Mouse (Mus musculus): ENCODE measurements at regions not wholly inside any gene's neighbourhood (a gene's known extent, or its start where the extent isn't known, plus 50 kb on each side); places are given as distances from the start of the nearest gene placed in this dataset.
"Not testable (repeated sequence)": the region's sequence is repeated elsewhere in the genome, so short reads cannot be mapped to it uniquely, and the experiment has no call there.

DNA sequence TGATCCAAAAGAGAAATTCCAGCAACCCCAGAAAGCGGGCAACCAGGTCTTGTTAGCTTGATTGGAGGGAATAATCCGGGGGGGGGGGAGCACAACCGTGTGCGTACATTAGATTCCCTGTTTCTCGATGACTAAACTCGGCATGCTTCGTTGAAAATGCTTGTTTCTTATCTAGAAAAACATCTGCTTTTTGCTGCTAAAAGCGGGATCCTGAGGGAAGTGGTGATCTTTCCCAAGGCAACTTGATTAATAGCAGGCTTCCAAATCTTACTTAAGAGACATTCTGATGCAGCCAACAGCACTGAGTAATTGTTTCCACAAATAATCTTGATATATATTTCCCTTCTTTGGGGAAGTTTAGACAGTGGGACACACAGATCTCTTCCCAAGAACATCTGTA is 338.0 kb upstream of the Pkdcc start:
- 92% methylated on average over 8 of the region's 8 CpGs for WGBS
- Histone ChIP-seq H3K27ac (replicated peaks; ENCODE audit: low read depth, low read length) (no peak overlapping the region), H3K9ac (replicated peaks; ENCODE audit: low read length) (no peak overlapping the region), H3K4me2 (ENCODE audit: low read length) (no peak overlapping the region), H3K4me1 (ENCODE audit: control insufficient read depth, insufficient read depth, low read length) (no peaks in the 10 kb centered on the region), H3K4me3 (replicated peaks; ENCODE audit: low read depth, low read length) (no peak overlapping the region), H3K27me3 (ENCODE audit: control insufficient read depth, insufficient read depth, low read length) (no peaks in the 10 kb centered on the region), H3K36me3 (ENCODE audit: control insufficient read depth, insufficient read depth, low read length) (no peaks in the 10 kb centered on the region), H3K9me3 (ENCODE audit: control insufficient read depth, low read length) (no peaks in the 10 kb centered on the region)
- ATAC-seq (ENCODE audit: low FRiP score, low TSS enrichment), result no peak
- DNase-seq, result no peak

GRCm38 (mm10) chr17:82900602-82901001 is 314.5 kb upstream of the Pkdcc start:
- Histone ChIP-seq H3K9ac (replicated peaks; ENCODE audit: low read length) (no peak overlapping the region), H3K9me3 (ENCODE audit: control insufficient read depth, low read length) (no peaks in the 10 kb centered on the region), H3K4me2 (ENCODE audit: low read length) (no peak overlapping the region), H3K27ac (replicated peaks; ENCODE audit: low read depth, low read length) (no peak overlapping the region), H3K4me1 (ENCODE audit: control insufficient read depth, insufficient read depth, low read length) (no peaks in the 10 kb centered on the region), H3K27me3 (ENCODE audit: control insufficient read depth, insufficient read depth, low read length) (no peaks in the 10 kb centered on the region), H3K4me3 (replicated peaks; ENCODE audit: low read depth, low read length) (no peak overlapping the region), H3K36me3 (ENCODE audit: control insufficient read depth, insufficient read depth, low read length) (no peaks in the 10 kb centered on the region)
- ATAC-seq (ENCODE audit: low FRiP score, low TSS enrichment) (no peak), DNase-seq (no peak)
- 37% methylated on average over 2 of the region's 2 CpGs for WGBS

- WGBS, result 69% methylated on average over 9 of the region's 9 CpGs
- no peaks in the 10 kb centered on the region for H3K36me3 ChIP-seq (ENCODE audit: control insufficient read depth, insufficient read depth, low read length)
Observed at GRCm38 (mm10) chr17:82901098-82901891, 313.8 kb upstream of the Pkdcc start.

GRCm38 (mm10) chr17:82904961-82905360 is 310.1 kb upstream of the Pkdcc start:
- ATAC-seq (ENCODE audit: low FRiP score, low TSS enrichment) (no peak), DNase-seq (no peak)
- WGBS, result 88% methylated on average over 2 of the region's 2 CpGs
- Histone ChIP-seq H3K27me3 (ENCODE audit: control insufficient read depth, insufficient read depth, low read length) (no peaks in the 10 kb centered on the region), H3K9me3 (ENCODE audit: control insufficient read depth, low read length) (no peaks in the 10 kb centered on the region), H3K36me3 (ENCODE audit: control insufficient read depth, insufficient read depth, low read length) (no peaks in the 10 kb centered on the region), H3K4me1 (ENCODE audit: control insufficient read depth, insufficient read depth, low read length) (no peaks in the 10 kb centered on the region), H3K4me2 (ENCODE audit: low read length) (no peak overlapping the region), H3K27ac (replicated peaks; ENCODE audit: low read depth, low read length) (no peak overlapping the region), H3K4me3 (replicated peaks; ENCODE audit: low read depth, low read length) (no peak overlapping the region), H3K9ac (replicated peaks; ENCODE audit: low read length) (no peak overlapping the region)

More at GRCm38 (mm10) chr17:82901098-82901891, 313.8 kb upstream of the Pkdcc start:
- Histone ChIP-seq H3K27ac (replicated peaks; ENCODE audit: low read depth, low read length) (no peak overlapping the region), H3K4me1 (ENCODE audit: control insufficient read depth, insufficient read depth, low read length) (no peaks in the 10 kb centered on the region), H3K4me3 (replicated peaks; ENCODE audit: low read depth, low read length) (no peak overlapping the region), H3K9me3 (ENCODE audit: control insufficient read depth, low read length) (no peaks in the 10 kb centered on the region), H3K4me2 (ENCODE audit: low read length) (no peak overlapping the region), H3K27me3 (ENCODE audit: control insufficient read depth, insufficient read depth, low read length) (no peaks in the 10 kb centered on the region), H3K9ac (replicated peaks; ENCODE audit: low read length) (no peak overlapping the region)
- ATAC-seq (ENCODE audit: low FRiP score, low TSS enrichment) (no peak), DNase-seq (no peak)

DNA sequence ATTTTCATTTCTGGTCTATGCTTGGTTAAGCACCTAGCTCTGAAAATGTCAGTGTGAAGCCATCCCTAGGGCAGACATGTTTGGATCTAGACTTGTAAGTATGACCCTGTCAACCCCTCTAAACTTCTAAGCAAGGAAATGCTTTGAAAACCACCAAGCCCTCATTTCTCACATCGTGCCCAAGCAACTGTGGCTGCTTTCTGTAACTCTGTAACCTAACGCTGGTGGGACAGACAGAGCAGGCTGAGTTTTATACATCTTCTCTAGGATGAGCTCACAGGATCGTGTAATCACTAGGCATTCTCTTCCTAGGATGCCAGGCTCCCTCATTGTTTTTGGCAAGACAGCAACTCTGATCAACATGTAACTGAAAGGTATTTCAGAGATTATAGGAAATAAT is 309.6 kb upstream of the Pkdcc start:
- DNase-seq (no peak), ATAC-seq (ENCODE audit: low FRiP score, low TSS enrichment) (no peak)
- Histone ChIP-seq H3K4me1 (ENCODE audit: control insufficient read depth, insufficient read depth, low read length) (no peaks in the 10 kb centered on the region), H3K27ac (replicated peaks; ENCODE audit: low read depth, low read length) (no peak overlapping the region), H3K36me3 (ENCODE audit: control insufficient read depth, insufficient read depth, low read length) (no peaks in the 10 kb centered on the region), H3K9ac (replicated peaks; ENCODE audit: low read length) (no peak overlapping the region), H3K27me3 (ENCODE audit: control insufficient read depth, insufficient read depth, low read length) (no peaks in the 10 kb centered on the region), H3K4me3 (replicated peaks; ENCODE audit: low read depth, low read length) (no peak overlapping the region), H3K4me2 (ENCODE audit: low read length) (no peak overlapping the region), H3K9me3 (ENCODE audit: control insufficient read depth, low read length) (no peaks in the 10 kb centered on the region)
- WGBS, result 79% methylated on average over 3 of the region's 3 CpGs

- Histone ChIP-seq H3K9me3 (ENCODE audit: control insufficient read depth, low read length) (no peaks in the 10 kb centered on the region), H3K4me2 (ENCODE audit: low read length) (no peak overlapping the region), H3K4me3 (replicated peaks; ENCODE audit: low read depth, low read length) (no peak overlapping the region), H3K27me3 (ENCODE audit: control insufficient read depth, insufficient read depth, low read length) (no peaks in the 10 kb centered on the region), H3K27ac (replicated peaks; ENCODE audit: low read depth, low read length) (no peak overlapping the region), H3K36me3 (ENCODE audit: control insufficient read depth, insufficient read depth, low read length) (no peaks in the 10 kb centered on the region), H3K4me1 (ENCODE audit: control insufficient read depth, insufficient read depth, low read length) (no peaks in the 10 kb centered on the region), H3K9ac (replicated peaks; ENCODE audit: low read length) (no peak overlapping the region)
- no peak for DNase-seq
- WGBS, result 68% methylated on average over 2 of the region's 2 CpGs
- ATAC-seq (ENCODE audit: low FRiP score, low TSS enrichment), result no peak
Observed at GRCm38 (mm10) chr17:82909189-82909588, 305.9 kb upstream of the Pkdcc start.

DNA sequence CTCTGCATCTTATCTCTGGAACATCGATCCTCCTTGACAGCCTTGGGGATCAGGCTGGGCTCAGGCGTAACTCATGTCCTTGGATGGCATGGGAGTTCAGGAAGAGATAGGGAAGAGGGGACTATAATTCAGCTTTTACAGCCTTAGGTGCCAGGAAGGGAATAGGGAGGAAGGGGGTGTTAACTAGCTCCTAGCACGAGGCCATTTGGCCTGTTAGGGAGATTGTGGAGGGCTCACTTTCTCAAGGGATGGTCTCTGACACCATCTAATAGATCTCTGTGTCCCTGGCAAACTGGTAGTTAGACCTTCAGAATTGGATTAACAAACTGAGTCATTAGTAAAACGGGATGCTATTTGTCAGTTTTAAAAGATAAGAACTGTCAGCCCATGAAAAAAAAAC is 292.1 kb upstream of the Pkdcc start:
- H3K36me3 ChIP-seq (ENCODE audit: control insufficient read depth, insufficient read depth, low read length); ATAC-seq (ENCODE audit: low FRiP score, low TSS enrichment); H3K4me1 ChIP-seq (ENCODE audit: control insufficient read depth, insufficient read depth, low read length); DNase-seq; H3K9me3 ChIP-seq (ENCODE audit: control insufficient read depth, low read length); H3K4me3 ChIP-seq (replicated peaks; ENCODE audit: low read depth, low read length); H3K9ac ChIP-seq (replicated peaks; ENCODE audit: low read length); H3K27ac ChIP-seq (replicated peaks; ENCODE audit: low read depth, low read length); H3K27me3 ChIP-seq (ENCODE audit: control insufficient read depth, insufficient read depth, low read length); H3K4me2 ChIP-seq (ENCODE audit: low read length): not testable (repeated sequence)
- whole genome bisulfite sequencing, result 84% methylated on average over 4 of the region's 4 CpGs

DNA sequence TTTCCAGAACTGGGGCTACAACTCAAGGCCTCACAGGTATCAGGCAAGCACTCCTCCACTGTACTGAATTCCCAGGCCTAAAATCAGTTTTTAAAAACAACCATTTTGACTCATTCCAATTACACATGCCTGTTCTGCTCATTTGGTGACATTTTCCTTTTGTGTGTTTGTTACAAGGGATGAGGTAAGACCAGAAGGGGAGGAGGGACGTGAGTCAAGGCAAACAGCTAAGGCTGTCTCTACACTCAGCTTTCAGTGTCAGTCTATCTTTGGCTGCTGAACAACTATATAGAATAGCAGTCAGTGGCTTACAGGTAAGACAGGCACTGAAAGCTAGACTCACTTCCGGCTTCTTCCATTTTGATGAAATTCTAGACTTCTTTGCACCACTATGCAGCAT is 289.3 kb upstream of the Pkdcc start:
- H3K9ac ChIP-seq (replicated peaks; ENCODE audit: low read length), result no peak overlapping the region
- ATAC-seq (ENCODE audit: low FRiP score, low TSS enrichment), result no peak
- no peaks in the 10 kb centered on the region for H3K9me3 ChIP-seq (ENCODE audit: control insufficient read depth, low read length)
- no peak overlapping the region for H3K27ac ChIP-seq (replicated peaks; ENCODE audit: low read depth, low read length)
- H3K27me3 ChIP-seq (ENCODE audit: control insufficient read depth, insufficient read depth, low read length), result no peaks in the 10 kb centered on the region
- no peak for DNase-seq
- no peak overlapping the region for H3K4me2 ChIP-seq (ENCODE audit: low read length)
- 81% methylated on average over 2 of the region's 2 CpGs for WGBS
- H3K4me3 ChIP-seq (replicated peaks; ENCODE audit: low read depth, low read length), result no peak overlapping the region
- H3K36me3 ChIP-seq (ENCODE audit: control insufficient read depth, insufficient read depth, low read length), result no peaks in the 10 kb centered on the region
- H3K4me1 ChIP-seq (ENCODE audit: control insufficient read depth, insufficient read depth, low read length), result no peaks in the 10 kb centered on the region

DNA sequence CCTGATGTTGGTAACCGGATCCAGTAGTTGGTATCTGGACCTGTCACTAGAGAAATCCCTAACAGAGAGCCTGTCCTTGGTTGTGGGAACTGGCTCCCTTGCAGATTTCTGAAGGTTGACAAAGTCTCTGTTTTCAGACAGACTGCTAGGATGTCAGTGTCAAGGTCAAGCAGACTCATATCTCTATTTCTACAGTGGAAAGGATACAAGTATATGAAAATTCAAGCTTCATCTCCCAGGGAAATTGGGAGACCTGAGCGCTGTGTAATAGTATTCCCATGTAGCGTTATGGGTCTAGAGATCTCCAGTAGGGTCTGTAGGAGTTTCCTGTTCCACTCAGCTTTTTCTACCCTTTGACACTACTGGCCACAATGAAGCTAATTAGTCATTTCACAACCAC is 287.4 kb upstream of the Pkdcc start:
- no peak overlapping the region for H3K4me2 ChIP-seq (ENCODE audit: low read length)
- no peaks in the 10 kb centered on the region for H3K4me1 ChIP-seq (ENCODE audit: control insufficient read depth, insufficient read depth, low read length)
- H3K36me3 ChIP-seq (ENCODE audit: control insufficient read depth, insufficient read depth, low read length), result no peaks in the 10 kb centered on the region
- H3K9ac ChIP-seq (replicated peaks; ENCODE audit: low read length), result no peak overlapping the region
- WGBS, result 97% methylated on average over 3 of the region's 3 CpGs
- H3K4me3 ChIP-seq (replicated peaks; ENCODE audit: low read depth, low read length), result no peak overlapping the region
- no peaks in the 10 kb centered on the region for H3K27me3 ChIP-seq (ENCODE audit: control insufficient read depth, insufficient read depth, low read length)
- DNase-seq (no peak), ATAC-seq (ENCODE audit: low FRiP score, low TSS enrichment) (no peak)
- no peaks in the 10 kb centered on the region for H3K9me3 ChIP-seq (ENCODE audit: control insufficient read depth, low read length)
- H3K27ac ChIP-seq (replicated peaks; ENCODE audit: low read depth, low read length), result no peak overlapping the region
